Mouse (Mus musculus) kidney, adult 2 months (tissue): ENCODE data around the gene Armcx4.

Experiments used
- CTCF ChIP-seq: fragments of 200-500 bp; conservative IDR thresholded peaks from 2 replicates; pipeline ENCODE4 v1.5.1; 2011; ENCODE audit warnings: low read depth, mild to moderate bottlenecking, control low read depth, low read length, moderate library complexity, mixed read lengths; ENCODE audit not compliant: insufficient read depth, insufficient read length
- POLR2A ChIP-seq: fragments of 200-500 bp; IDR thresholded peaks from one replicate; pipeline ENCODE4 v1.6.1; 2011; ENCODE audit warnings: low read depth, low read length, control low read depth

DNA sequence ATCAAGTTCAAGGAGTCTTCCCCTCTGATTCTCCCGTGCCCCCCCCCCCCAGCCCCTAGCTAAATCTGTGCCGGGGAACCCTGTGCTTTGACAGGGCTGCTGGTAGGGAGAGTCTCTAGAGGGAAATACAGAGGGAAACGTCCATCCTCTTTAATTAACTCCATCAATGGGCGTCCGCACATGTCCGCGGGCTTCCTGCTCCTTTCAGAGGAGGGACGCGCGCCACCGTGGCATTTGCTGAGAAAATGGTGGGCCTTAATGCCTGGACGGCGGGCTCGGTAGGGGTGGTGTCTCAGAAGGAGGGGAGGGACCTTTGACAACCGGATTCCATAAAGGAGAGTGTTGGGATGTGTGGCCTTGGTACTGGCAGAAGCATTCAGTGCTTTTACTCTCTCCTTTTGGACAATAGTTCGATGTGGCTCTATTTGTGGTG is 436 bp downstream of the Armcx4 start:
- no peak for TF ChIP-seq CTCF
- TF ChIP-seq POLR2A, result no peak
